Mouse (Mus musculus): ENCODE data around the gene Manba.

- TF ChIP-seq CTCF (IDR thresholded peaks at IDR 0.05; ENCODE audit: control insufficient read depth, insufficient read depth, insufficient read length), result no peak
- TF ChIP-seq USF1 (IDR thresholded peaks at IDR 0.05; ENCODE audit: low read depth), result no peak
- no peak for TF ChIP-seq CEBPB (IDR thresholded peaks at IDR 0.05; ENCODE audit: low read depth)
- TF ChIP-seq MYOG (IDR thresholded peaks at IDR 0.05; ENCODE audit: control insufficient read depth, extremely low read depth, insufficient read length), result no peak
- TF ChIP-seq MAX (IDR thresholded peaks at IDR 0.05), result no peak
- no peak for TF ChIP-seq MYOD1 (IDR thresholded peaks at IDR 0.05; ENCODE audit: control insufficient read depth, insufficient read length, low read depth)
- TF ChIP-seq FOSL1 (IDR thresholded peaks at IDR 0.05; ENCODE audit: insufficient read depth, low read length, poor library complexity, severe bottlenecking), result no peak
Observed at GRCm38 (mm10) chr3:135563163-135563689, 77.8 kb downstream of the Manba start.
